Mouse (Mus musculus): ENCODE measurements at regions not wholly inside any gene's neighbourhood (a gene's known extent, or its start where the extent isn't known, plus 50 kb on each side); places are given as distances from the start of the nearest gene placed in this dataset.

DNA sequence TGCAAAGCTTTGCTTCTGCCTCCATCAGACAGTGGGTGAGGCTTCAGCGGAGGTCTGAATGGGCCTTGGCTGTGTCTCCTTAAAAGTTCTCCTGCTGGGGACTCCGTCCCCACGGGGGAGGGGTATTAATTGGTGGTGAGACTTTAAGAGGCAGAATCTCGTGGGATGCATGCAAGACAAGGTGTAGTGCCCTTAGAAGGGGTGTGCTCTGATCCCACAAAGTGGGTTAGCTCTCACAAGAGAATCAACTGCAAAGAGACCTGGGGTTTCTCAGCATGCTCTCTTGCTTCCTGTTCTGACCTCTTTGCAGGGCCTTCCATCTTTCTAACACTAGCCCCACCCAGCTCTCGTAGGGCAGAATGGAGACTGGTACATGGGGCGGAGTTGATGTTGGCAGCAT lies 359.2 kb upstream of the 3110018I06Rik start:
- Histone ChIP-seq H3K27me3 (no peaks in the 10 kb centered on the region), H3K27ac (no peak overlapping the region), H3K4me3 (replicated peaks) (no peak overlapping the region), H3K4me1 (no peaks in the 10 kb centered on the region), H3K9me3 (no peaks in the 10 kb centered on the region), H3K9ac (no peak overlapping the region), H3K36me3 (replicated peaks) (no peaks in the 10 kb centered on the region), H3K4me2 (no peak overlapping the region)
- WGBS = 62% methylated on average over 6 of the region's 6 CpGs
- ATAC-seq (ENCODE audit: low FRiP score) = no peak

DNA sequence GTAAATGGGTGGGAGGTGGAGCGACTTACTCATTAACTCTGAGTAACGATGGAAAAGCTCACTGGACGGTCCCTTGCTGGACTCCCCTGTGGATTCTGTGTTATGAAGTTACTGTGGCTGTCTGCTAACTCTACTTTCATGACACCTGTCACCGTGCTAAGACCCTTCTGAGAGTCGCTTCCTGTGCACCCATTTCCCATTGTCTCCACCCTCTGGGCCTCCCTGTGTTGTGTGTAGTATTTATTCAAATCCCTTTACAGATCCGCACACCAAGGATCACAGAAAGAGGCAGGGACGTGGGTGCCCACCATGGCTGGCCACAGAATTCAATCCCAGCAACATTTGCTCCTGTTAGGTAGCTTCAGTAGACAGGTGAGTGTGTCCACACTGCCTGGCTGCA lies 357.1 kb upstream of the 3110018I06Rik start:
- no peaks in the 10 kb centered on the region for H3K4me1 ChIP-seq
- no peak overlapping the region for H3K4me2 ChIP-seq
- H3K9me3 ChIP-seq = no peaks in the 10 kb centered on the region
- no peak for ATAC-seq (ENCODE audit: low FRiP score)
- H3K27me3 ChIP-seq = no peaks in the 10 kb centered on the region
- H3K36me3 ChIP-seq (replicated peaks) = no peaks in the 10 kb centered on the region
- H3K9ac ChIP-seq = no peak overlapping the region
- H3K27ac ChIP-seq = no peak overlapping the region
- no peak overlapping the region for H3K4me3 ChIP-seq (replicated peaks)
- WGBS = 73% methylated on average over 7 of the region's 7 CpGs

DNA sequence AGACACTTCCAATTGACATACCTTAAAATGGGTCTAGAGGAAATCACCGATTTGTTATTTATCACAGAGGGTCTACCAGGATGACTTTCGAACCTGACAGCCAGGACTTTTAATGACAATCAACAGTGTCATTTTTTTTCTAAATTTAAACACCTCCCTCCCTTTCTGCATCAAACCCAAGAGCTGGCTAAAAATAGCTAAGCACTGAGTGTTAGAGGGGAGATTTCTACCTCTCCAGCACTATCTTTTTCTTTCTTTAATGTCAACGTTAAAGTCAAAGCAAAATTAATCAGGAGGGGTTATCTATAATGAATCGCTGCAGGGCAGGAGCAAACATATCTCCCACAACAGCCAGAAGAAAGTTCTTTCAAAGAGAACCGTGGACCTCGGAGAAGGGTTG lies 356.6 kb upstream of the 3110018I06Rik start:
- WGBS = 83% methylated on average over 6 of the region's 6 CpGs
- Histone ChIP-seq H3K9ac (no peak overlapping the region), H3K27ac (no peak overlapping the region), H3K9me3 (no peaks in the 10 kb centered on the region), H3K4me1 (no peaks in the 10 kb centered on the region), H3K27me3 (no peaks in the 10 kb centered on the region), H3K4me2 (no peak overlapping the region), H3K36me3 (replicated peaks) (no peaks in the 10 kb centered on the region), H3K4me3 (replicated peaks) (no peak overlapping the region)
- no peak for ATAC-seq (ENCODE audit: low FRiP score)

DNA sequence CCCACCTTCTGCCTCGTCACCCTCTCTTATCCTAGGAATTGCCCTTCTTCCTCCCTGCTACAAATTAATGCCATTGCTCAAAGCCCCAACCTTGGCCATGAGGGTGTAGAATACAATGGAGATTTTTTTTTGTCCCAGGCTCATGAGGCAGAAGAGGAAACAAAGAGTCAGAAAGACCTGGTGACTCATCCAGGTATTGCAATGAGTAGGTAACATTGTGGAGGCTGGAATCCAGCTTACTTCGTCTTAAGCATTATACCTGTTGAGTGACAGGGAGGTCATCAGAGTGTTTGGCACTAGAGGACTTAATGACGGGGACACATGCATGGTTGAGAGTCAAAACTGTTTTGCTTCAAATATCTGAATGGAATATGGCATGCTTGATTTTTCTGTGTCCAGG lies 355.9 kb upstream of the 3110018I06Rik start:
- H3K27me3 ChIP-seq = no peaks in the 10 kb centered on the region
- no peak for ATAC-seq (ENCODE audit: low FRiP score)
- H3K27ac ChIP-seq = no peak overlapping the region
- H3K4me3 ChIP-seq (replicated peaks) = no peak overlapping the region
- H3K4me2 ChIP-seq = no peak overlapping the region
- WGBS = 77% methylated on average over 3 of the region's 3 CpGs
- no peaks in the 10 kb centered on the region for H3K4me1 ChIP-seq
- H3K36me3 ChIP-seq (replicated peaks) = no peaks in the 10 kb centered on the region
- H3K9ac ChIP-seq = no peak overlapping the region
- H3K9me3 ChIP-seq = no peaks in the 10 kb centered on the region

GRCm38 (mm10) chr12:107134353-107134752 lies 354.1 kb upstream of the 3110018I06Rik start:
- no peak overlapping the region for H3K4me3 ChIP-seq (replicated peaks)
- no peak overlapping the region for H3K9ac ChIP-seq
- no peak for ATAC-seq (ENCODE audit: low FRiP score)
- H3K4me2 ChIP-seq = no peak overlapping the region
- H3K27ac ChIP-seq = no peak overlapping the region
- H3K4me1 ChIP-seq = no peaks in the 10 kb centered on the region
- whole genome bisulfite sequencing = 95% methylated on average over 3 of the region's 3 CpGs
- no peaks in the 10 kb centered on the region for H3K36me3 ChIP-seq (replicated peaks)
- H3K9me3 ChIP-seq = no peaks in the 10 kb centered on the region
- no peaks in the 10 kb centered on the region for H3K27me3 ChIP-seq

- no peaks in the 10 kb centered on the region for H3K4me1 ChIP-seq
These were observed 349.6 kb upstream of the 3110018I06Rik start for GRCm38 (mm10) chr12:107138677-107139400.

DNA sequence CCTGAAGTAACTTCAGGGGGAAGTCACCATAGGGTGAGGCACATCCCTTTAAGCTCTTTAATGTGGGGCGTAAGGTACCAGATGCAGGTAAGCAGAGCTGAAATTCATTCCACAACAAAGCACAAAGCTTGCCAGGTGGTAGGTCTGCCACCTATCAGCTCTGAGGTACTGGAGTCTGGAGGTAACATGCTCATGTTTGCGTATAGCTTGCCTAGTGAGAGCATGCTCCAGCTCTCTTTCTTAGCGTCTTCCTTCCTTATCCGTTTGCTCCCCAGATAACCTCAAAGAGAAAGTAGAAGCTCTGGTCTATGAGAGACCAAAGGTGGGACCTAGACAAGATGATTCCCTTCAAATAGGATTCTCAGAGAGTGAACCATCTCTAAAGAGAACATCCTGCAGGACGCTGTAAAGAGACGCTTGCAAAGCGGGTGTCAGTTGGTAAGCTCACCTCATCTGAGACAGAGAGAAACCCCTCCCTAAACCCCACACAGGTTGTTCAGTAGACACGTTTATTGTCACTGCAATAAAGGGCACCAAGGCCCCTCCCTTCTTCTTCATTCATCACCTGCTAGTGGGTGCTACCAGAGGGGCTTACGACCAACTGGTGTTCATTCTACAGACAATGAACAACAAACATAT lies 347.4 kb upstream of the 3110018I06Rik start:
- Histone ChIP-seq H3K27ac (no peak overlapping the region), H3K36me3 (replicated peaks) (no peaks in the 10 kb centered on the region), H3K4me3 (replicated peaks) (no peak overlapping the region), H3K9ac (no peak overlapping the region), H3K27me3 (no peaks in the 10 kb centered on the region), H3K9me3 (no peaks in the 10 kb centered on the region), H3K4me2 (no peak overlapping the region), H3K4me1 (no peaks in the 10 kb centered on the region)
- 92% methylated on average over 9 of the region's 9 CpGs for WGBS
- ATAC-seq (ENCODE audit: low FRiP score) = no peak

More at GRCm38 (mm10) chr12:107138677-107139400, 349.6 kb upstream of the 3110018I06Rik start:
- Histone ChIP-seq H3K27me3 (no peaks in the 10 kb centered on the region), H3K27ac (no peak overlapping the region), H3K9ac (no peak overlapping the region), H3K4me2 (no peak overlapping the region), H3K4me3 (replicated peaks) (no peak overlapping the region), H3K9me3 (no peaks in the 10 kb centered on the region), H3K36me3 (replicated peaks) (no peaks in the 10 kb centered on the region)
- no peak for ATAC-seq (ENCODE audit: low FRiP score)
- WGBS = 93% methylated on average over 8 of the region's 8 CpGs

GRCm38 (mm10) chr12:107142226-107142625 lies 346.2 kb upstream of the 3110018I06Rik start:
- no peak for ATAC-seq (ENCODE audit: low FRiP score)
- Histone ChIP-seq H3K36me3 (replicated peaks) (no peaks in the 10 kb centered on the region), H3K4me1 (no peaks in the 10 kb centered on the region), H3K4me2 (no peak overlapping the region), H3K27me3 (no peaks in the 10 kb centered on the region), H3K9ac (no peak overlapping the region), H3K27ac (no peak overlapping the region), H3K9me3 (no peaks in the 10 kb centered on the region), H3K4me3 (replicated peaks) (no peak overlapping the region)
- 89% methylated on average over 6 of the region's 6 CpGs for WGBS

- H3K36me3 ChIP-seq (replicated peaks) = no peaks in the 10 kb centered on the region
- ATAC-seq (ENCODE audit: low FRiP score) = no peak
- no peaks in the 10 kb centered on the region for H3K9me3 ChIP-seq
- H3K4me2 ChIP-seq = no peak overlapping the region
- WGBS = 84% methylated on average over 5 of the region's 5 CpGs
- H3K27me3 ChIP-seq = no peaks in the 10 kb centered on the region
- no peak overlapping the region for H3K27ac ChIP-seq
- H3K9ac ChIP-seq = no peak overlapping the region
- no peaks in the 10 kb centered on the region for H3K4me1 ChIP-seq
- no peak overlapping the region for H3K4me3 ChIP-seq (replicated peaks)
These were observed 341.8 kb upstream of the 3110018I06Rik start for GRCm38 (mm10) chr12:107146608-107147121.

- Histone ChIP-seq H3K4me2 (no peak overlapping the region), H3K4me1 (no peaks in the 10 kb centered on the region), H3K36me3 (replicated peaks) (no peaks in the 10 kb centered on the region), H3K27me3 (no peaks in the 10 kb centered on the region), H3K9ac (no peak overlapping the region), H3K27ac (no peak overlapping the region), H3K9me3 (no peaks in the 10 kb centered on the region), H3K4me3 (replicated peaks) (no peak overlapping the region)
- 81% methylated on average over 8 of the region's 8 CpGs for WGBS
- ATAC-seq (ENCODE audit: low FRiP score) = no peak
These were observed 340.0 kb upstream of the 3110018I06Rik start for GRCm38 (mm10) chr12:107148451-107148850.

DNA sequence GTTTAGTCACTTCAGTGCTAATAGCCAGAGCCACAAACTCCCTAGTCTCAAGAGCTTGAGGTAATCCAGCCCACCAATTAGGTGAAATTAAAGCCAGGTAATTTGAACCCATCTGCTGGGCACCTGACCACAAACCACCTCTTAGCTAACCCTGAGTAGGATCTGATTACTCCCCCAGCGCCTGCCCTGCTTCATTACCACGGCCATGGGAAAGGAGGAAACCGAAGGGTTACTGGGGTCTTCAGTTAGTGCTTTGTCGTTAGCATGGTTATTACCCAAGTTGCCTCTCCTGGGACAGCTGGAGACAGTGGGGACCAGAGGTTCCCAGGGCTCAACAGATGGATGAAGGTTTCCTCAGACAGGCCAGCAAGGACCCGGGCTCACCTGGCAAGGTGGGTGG lies 337.3 kb upstream of the 3110018I06Rik start:
- H3K27me3 ChIP-seq = no peaks in the 10 kb centered on the region
- H3K4me2 ChIP-seq = no peak overlapping the region
- ATAC-seq (ENCODE audit: low FRiP score) = no peak
- WGBS = 83% methylated on average over 5 of the region's 5 CpGs
- H3K27ac ChIP-seq = no peak overlapping the region
- no peak overlapping the region for H3K9ac ChIP-seq
- H3K4me1 ChIP-seq = no peaks in the 10 kb centered on the region
- H3K4me3 ChIP-seq (replicated peaks) = no peak overlapping the region
- no peaks in the 10 kb centered on the region for H3K36me3 ChIP-seq (replicated peaks)
- H3K9me3 ChIP-seq = no peaks in the 10 kb centered on the region

GRCm38 (mm10) chr12:107154668-107155067 lies 333.8 kb upstream of the 3110018I06Rik start:
- no peak for ATAC-seq (ENCODE audit: low FRiP score)
- no peaks in the 10 kb centered on the region for H3K36me3 ChIP-seq (replicated peaks)
- H3K4me3 ChIP-seq (replicated peaks) = no peak overlapping the region
- H3K9ac ChIP-seq = no peak overlapping the region
- H3K27ac ChIP-seq = no peak overlapping the region
- 94% methylated on average over 2 of the region's 2 CpGs for WGBS
- H3K4me2 ChIP-seq = no peak overlapping the region
- no peaks in the 10 kb centered on the region for H3K4me1 ChIP-seq
- H3K9me3 ChIP-seq = no peaks in the 10 kb centered on the region
- no peaks in the 10 kb centered on the region for H3K27me3 ChIP-seq

Measured in forebrain, embryonic 12.5 days (tissue).